Mouse (Mus musculus) thymus, adult 2 months (tissue): ENCODE measurements around the gene Ube2k.

Experiments used
- CTCF ChIP-seq: fragments of 200-500 bp; IDR thresholded peaks from 2 replicates; pipeline ENCODE4 v1.5.1; 2012; ENCODE audit warnings: mild to moderate bottlenecking, control low read depth, low read length, moderate library complexity, borderline replicate concordance; ENCODE audit not compliant: control insufficient read depth, poor library complexity, insufficient read depth; ENCODE audit errors: extremely low read depth
- POLR2A ChIP-seq: fragments of 200-500 bp; IDR thresholded peaks from 2 replicates; pipeline ENCODE4 v1.6.1; 2012; ENCODE audit warnings: mild to moderate bottlenecking, low read length, control low read depth, moderate library complexity; ENCODE audit not compliant: control insufficient read depth, poor library complexity, insufficient read depth; ENCODE audit errors: extremely low read depth

DNA sequence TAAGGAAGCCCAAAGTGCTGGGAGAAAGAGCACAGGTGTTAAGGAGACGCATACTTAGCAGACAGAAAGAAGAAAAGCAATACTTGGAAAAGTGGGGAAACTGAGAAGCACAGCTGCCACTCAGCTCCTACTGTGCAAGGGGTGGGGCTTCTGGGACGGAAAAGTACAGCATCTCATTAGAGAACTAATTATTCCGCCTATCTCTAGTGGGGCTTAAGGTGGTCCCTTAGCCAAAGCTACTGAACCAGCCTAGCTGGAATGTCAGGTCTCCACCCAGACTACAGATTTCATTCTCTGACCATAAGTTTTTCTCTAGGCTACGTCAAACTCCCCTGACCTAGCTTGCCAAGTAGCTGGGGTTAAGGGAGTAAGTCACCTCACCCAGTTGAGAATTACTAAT lies 2.5 kb upstream of the Ube2k start:
- TF ChIP-seq CTCF: no peak
- TF ChIP-seq POLR2A: no peak
